Mouse (Mus musculus) midbrain, embryonic 14.5 days (tissue): ENCODE data around the gene Olfr1265. TPM values are rescaled to one million over a fixed set of nuclear protein-coding genes. Genes with fewer than 3 reads are reported as not detected.

Experiments used
- ATAC-seq: fragments of 200-750 bp; cut with Nextera tagmentation; 2 replicates; pipeline ENCODE4 v1.8.0; 2017; ENCODE audit warnings: moderate number of reproducible peaks, moderate library complexity; ENCODE audit not compliant: low FRiP score, low TSS enrichment
- DNase-seq: peaks from one replicate; pipeline ENCODE4 v3.0.0-alpha.2; 2015
- H3K27ac ChIP-seq: fragments of 300-500 bp; sonication (generic); replicated peaks from 2 replicates; pipeline ENCODE4 v1.5.1; 2014; ENCODE audit warnings: mild to moderate bottlenecking, low read depth, low read length, moderate library complexity
- H3K27me3 ChIP-seq: fragments of 300-500 bp; sonication (generic); 2 replicates; pipeline ENCODE4 v1.6.1; 2014; ENCODE audit warnings: low read length, control low read depth, mixed read lengths; ENCODE audit not compliant: control insufficient read depth, insufficient read depth
- H3K36me3 ChIP-seq: fragments of 300-500 bp; sonication (generic); 2 replicates; pipeline ENCODE4 v1.6.1; 2014; ENCODE audit warnings: low read length, control low read depth; ENCODE audit not compliant: control insufficient read depth, insufficient read depth
- H3K4me1 ChIP-seq: fragments of 300-500 bp; sonication (generic); 2 replicates; pipeline ENCODE4 v1.6.1; 2014; ENCODE audit warnings: mild to moderate bottlenecking, antibody characterized with exemption, low read length, control low read depth; ENCODE audit not compliant: control insufficient read depth, insufficient read depth
- H3K4me2 ChIP-seq: fragments of 300-500 bp; sonication (generic); 2 replicates; pipeline ENCODE4 v1.6.1; 2014; ENCODE audit warnings: mild to moderate bottlenecking, low read length, moderate library complexity
- H3K4me3 ChIP-seq: fragments of 300-500 bp; sonication (generic); replicated peaks from 2 replicates; pipeline ENCODE4 v1.5.1; 2014; ENCODE audit warnings: low read depth, low read length
- H3K9ac ChIP-seq: fragments of 300-500 bp; sonication (generic); replicated peaks from 2 replicates; pipeline ENCODE4 v1.6.1; 2014; ENCODE audit warnings: mild to moderate bottlenecking, low read length, moderate library complexity
- H3K9me3 ChIP-seq: fragments of 300-500 bp; sonication (generic); 2 replicates; pipeline ENCODE4 v1.6.1; 2016; ENCODE audit warnings: low read length, control low read depth, mixed read lengths; ENCODE audit not compliant: control insufficient read depth
- WGBS: fragments of 180-500 bp; shearing (Covaris S2); extraction: QIAGEN DNeasy Blood & Tissue Kit; methylation state at CpG from one replicate; pipeline ENCODE4 v1.1.7; 2014; 5-methylcytosine and 5-hydroxymethylcytosine counted together
- polyA plus RNA-seq: library from polyadenylated mRNA; unstranded; fragments of >200 nt; fragmentation: Nextera tagmentation; extraction: Ambion mirVana; gene quantifications from 2 replicates; pipeline ENCODE4 v1.2.1, GENCODE M21; 2014

Olfr1265 gene
- polyA plus RNA-seq = not detected in 2 replicates

DNA sequence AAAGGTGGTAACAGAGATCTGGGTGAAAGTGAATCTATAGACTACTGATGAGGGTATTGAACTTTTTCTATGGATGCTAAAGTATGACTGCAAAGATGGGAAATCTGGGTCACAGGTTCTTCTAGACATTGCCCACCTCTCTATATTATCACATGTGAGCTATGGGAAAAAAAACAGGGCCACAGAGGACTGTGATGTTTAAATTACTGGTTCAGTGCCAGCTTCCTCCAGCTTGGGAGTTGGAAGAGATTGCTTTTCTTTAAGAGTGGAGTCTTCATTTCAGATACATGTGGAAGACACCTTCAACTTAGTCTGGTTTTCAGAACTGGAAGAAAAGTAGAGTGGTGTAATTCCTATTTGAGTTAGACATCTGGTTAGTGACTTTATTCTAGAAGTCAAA is at the start of gene Olfr1265:
Olfr1265 (plus strand) TSS at position 301 of the 400 bp plus-strand sequence.
- Histone ChIP-seq H3K27me3 (no peaks in the 10 kb centered on the region), H3K27ac (no peak within 1 kb of the TSS), H3K4me1 (no peaks in the 10 kb centered on the region), H3K4me3 (no peak within 1 kb of the TSS), H3K4me2 (no peak within 1 kb of the TSS), H3K9ac (no peak within 1 kb of the TSS), H3K9me3 (no peaks in the 10 kb centered on the region), H3K36me3 (no peaks in the 10 kb centered on the region)
- ATAC-seq (no peak), DNase-seq (no peak)

DNA sequence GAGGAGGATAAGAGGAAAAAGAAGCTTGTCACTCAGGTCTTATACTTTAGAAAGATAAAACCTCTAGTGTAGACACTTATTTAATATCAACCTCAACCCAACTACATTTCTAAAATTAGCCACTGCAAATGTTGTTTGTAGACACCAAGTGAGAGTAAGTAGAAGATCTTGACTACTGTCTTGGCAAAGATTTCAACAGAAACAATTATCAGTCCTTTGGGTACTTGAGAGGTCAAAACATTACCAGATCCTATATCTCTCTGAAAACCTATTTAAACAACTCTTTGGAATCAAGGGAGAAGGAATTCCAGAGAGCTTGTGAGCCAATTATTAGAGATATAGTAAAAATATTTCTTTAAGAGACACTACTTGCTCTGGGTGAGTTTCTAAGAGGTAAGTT is 44.2 kb upstream of the Olfr1265 start, which contains the start of gene Olfr1261:
Olfr1261 (plus strand) TSS at position 301 of the 400 bp plus-strand sequence.
- Histone ChIP-seq H3K9ac (no peak within 1 kb of the TSS), H3K4me1 (no peaks in the 10 kb centered on the region), H3K36me3 (no peaks in the 10 kb centered on the region), H3K4me3 (no peak within 1 kb of the TSS), H3K9me3 (no peaks in the 10 kb centered on the region), H3K27ac (no peak within 1 kb of the TSS), H3K4me2 (no peak within 1 kb of the TSS), H3K27me3 (no peaks in the 10 kb centered on the region)
- ATAC-seq = no peak
- no peak for DNase-seq

DNA sequence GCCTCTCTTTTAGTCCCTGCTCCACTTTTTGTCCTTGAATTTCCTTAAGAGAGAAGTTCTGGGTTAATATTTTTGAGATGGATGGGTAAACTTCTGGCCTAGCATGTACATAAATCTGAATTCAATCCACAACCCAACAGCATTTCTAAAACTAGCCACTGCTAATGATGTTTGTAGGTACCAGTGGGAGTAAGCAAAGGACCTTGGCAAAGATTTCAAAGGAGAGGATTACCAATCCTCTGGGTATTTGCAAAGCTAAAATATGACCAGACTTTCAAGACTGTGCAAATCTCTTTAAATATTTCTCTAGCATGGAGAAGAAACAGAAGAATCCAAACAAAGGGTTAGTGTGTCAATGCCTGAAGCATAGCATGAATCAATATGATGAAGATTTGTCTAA is 35.3 kb upstream of the Olfr1265 start, which contains the start of gene Olfr1262:
Olfr1262 (plus strand) TSS at position 301 of the 400 bp plus-strand sequence.
- Histone ChIP-seq H3K9me3 (no peaks in the 10 kb centered on the region), H3K4me2 (no peak within 1 kb of the TSS), H3K9ac (no peak within 1 kb of the TSS), H3K36me3 (no peaks in the 10 kb centered on the region), H3K27ac (no peak within 1 kb of the TSS), H3K27me3 (no peaks in the 10 kb centered on the region), H3K4me3 (no peak within 1 kb of the TSS), H3K4me1 (no peaks in the 10 kb centered on the region)
- no peak for ATAC-seq
- no peak for DNase-seq

DNA sequence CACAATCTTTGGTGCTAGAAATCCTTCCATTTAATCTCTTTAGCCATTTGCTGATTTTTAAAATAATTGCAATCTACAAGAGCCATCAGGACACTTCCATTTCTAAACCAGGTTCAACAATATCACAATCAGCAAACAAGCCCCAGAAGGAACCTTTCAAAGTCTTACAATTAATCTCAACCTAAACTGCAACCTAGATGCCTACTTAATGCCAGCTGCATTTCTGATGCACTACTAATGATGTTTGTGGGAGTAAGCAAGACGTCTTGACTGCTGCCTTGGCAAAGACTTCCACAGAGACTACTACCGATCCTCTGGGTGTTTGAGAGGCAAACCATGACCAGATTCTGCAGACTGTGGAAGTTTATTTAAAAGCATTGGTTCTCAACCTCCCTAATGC is 23.3 kb upstream of the Olfr1265 start, which contains the start of gene Olfr1263:
Olfr1263 (plus strand) TSS at position 301 of the 400 bp plus-strand sequence.
- H3K9ac ChIP-seq = no peak within 1 kb of the TSS
- H3K36me3 ChIP-seq = no peaks in the 10 kb centered on the region
- H3K9me3 ChIP-seq = no peaks in the 10 kb centered on the region
- H3K4me3 ChIP-seq = no peak within 1 kb of the TSS
- H3K4me1 ChIP-seq = no peaks in the 10 kb centered on the region
- H3K27me3 ChIP-seq = no peaks in the 10 kb centered on the region
- ATAC-seq (no peak), DNase-seq (no peak)
- 83% methylated on average over 2 of the region's 2 CpGs for WGBS
- no peak within 1 kb of the TSS for H3K4me2 ChIP-seq
- no peak within 1 kb of the TSS for H3K27ac ChIP-seq

DNA sequence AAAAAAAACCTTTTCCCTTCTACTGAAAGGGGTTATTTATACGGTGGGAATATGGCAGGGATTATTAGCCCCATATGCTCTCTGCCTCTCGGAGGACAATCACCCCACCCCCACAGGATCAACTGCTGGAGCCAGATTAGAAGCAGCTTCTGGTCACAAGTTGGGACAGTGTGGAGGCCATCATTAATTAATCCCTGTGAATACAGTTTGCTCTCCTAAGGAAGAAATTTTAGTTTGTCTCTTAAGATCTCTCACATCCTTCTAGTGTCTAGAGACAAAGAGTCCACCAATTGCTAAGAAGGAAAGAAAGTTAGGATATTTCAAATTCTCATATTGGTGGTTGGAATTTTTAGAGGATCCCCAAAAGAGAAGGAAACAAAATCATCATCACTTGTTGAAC is 9.7 kb upstream of the Olfr1265 start, which contains the start of gene Olfr1264:
Olfr1264 (minus strand) TSS at position 101 of the 400 bp plus-strand sequence.
- ATAC-seq (no peak), DNase-seq (no peak)
- Histone ChIP-seq H3K9ac (no peak within 1 kb of the TSS), H3K9me3 (no peaks in the 10 kb centered on the region), H3K36me3 (no peaks in the 10 kb centered on the region), H3K27ac (no peak within 1 kb of the TSS), H3K4me3 (no peak within 1 kb of the TSS), H3K4me2 (no peak within 1 kb of the TSS), H3K4me1 (no peaks in the 10 kb centered on the region), H3K27me3 (no peaks in the 10 kb centered on the region)
- WGBS = 80% methylated on average over 2 of the region's 2 CpGs

DNA sequence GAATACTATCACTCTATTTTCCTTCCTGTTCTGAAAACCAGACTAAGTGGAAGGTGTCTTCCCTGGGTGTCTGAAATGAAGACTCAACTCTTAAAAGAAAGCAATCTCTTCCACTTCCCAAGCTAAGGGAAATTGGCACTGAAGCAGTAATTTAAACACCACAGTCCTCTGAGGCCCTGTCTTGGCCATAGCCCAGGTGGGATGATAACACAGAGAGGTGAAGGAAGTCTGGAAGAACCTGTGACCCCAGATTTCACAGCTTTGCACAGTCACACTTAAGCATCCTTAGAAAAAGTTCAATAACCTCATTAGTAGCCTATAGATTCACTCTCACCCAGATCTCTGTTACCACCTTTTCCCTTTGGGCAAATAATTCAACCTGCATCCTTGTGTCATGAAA is 28.4 kb downstream of the Olfr1265 start, which contains the start of gene Olfr140:
Olfr140 (minus strand) TSS at position 101 of the 400 bp plus-strand sequence.
- Histone ChIP-seq H3K4me3 (no peak within 1 kb of the TSS), H3K9me3 (no peaks in the 10 kb centered on the region; the same call in 1 of the 2 replicates), H3K27me3 (no peaks in the 10 kb centered on the region), H3K4me1 (no peaks in the 10 kb centered on the region), H3K36me3 (no peaks in the 10 kb centered on the region), H3K27ac (no peak within 1 kb of the TSS), H3K4me2 (no peak within 1 kb of the TSS), H3K9ac (no peak within 1 kb of the TSS)
- DNase-seq (no peak), ATAC-seq (no peak)

DNA sequence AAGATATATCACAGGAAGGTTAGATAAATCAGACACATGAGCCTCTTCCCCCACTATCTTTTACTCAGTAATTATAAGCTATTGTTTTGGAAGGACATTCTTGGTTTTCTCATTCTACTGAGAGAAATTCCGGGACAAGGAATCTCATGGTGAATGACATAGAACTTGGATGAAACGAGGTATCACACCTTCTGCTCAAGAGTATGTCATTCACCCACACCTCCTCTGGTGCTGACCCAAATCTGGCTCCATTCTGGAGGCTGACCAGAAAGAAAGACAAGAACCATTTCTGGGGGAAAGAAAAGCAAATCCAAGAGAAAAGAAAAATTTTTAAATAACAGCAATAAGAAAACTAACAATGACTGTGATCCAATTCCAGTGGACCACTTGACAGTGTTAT is 34.9 kb downstream of the Olfr1265 start:
- H3K36me3 ChIP-seq = no peaks in the 10 kb centered on the region
- no peak overlapping the region for H3K27ac ChIP-seq
- H3K9me3 ChIP-seq = no peaks in the 10 kb centered on the region; the same call in 1 of the 2 replicates
- H3K4me2 ChIP-seq = no peak overlapping the region
- no peaks in the 10 kb centered on the region for H3K27me3 ChIP-seq
- H3K4me1 ChIP-seq = no peaks in the 10 kb centered on the region
- H3K9ac ChIP-seq = no peak overlapping the region
- DNase-seq (no peak), ATAC-seq (no peak)
- H3K4me3 ChIP-seq = no peak overlapping the region
- 80% methylated on average over 2 of the region's 2 CpGs for WGBS

Other genes starting within 250 kb of the Olfr1265 start
- gene Olfr1254, start 241.7 kb upstream of the Olfr1265 start, polyA plus RNA-seq = not detected in 2 replicates
- gene Olfr1255, start 223.3 kb upstream of the Olfr1265 start, polyA plus RNA-seq = not detected in 2 replicates
- gene Olfr1256, start 193.8 kb upstream of the Olfr1265 start, polyA plus RNA-seq = 0.08 TPM in 1 of 2 replicates, not detected in the other
- not detected in 2 replicates for gene Olfr48, start 187.1 kb upstream of the Olfr1265 start, polyA plus RNA-seq
- gene Olfr1257, start 156.9 kb upstream of the Olfr1265 start, polyA plus RNA-seq = not detected in 2 replicates
- not detected in 2 replicates for gene Olfr1258, start 108.0 kb upstream of the Olfr1265 start, polyA plus RNA-seq
- not detected in 2 replicates for gene Olfr1259, start 86.7 kb upstream of the Olfr1265 start, polyA plus RNA-seq
- gene Olfr1260, start 61.0 kb upstream of the Olfr1265 start, polyA plus RNA-seq = not detected in 2 replicates
- not detected in 2 replicates for gene Olfr1261, start 44.1 kb upstream of the Olfr1265 start, polyA plus RNA-seq
- not detected in 2 replicates for gene Olfr1262, start 35.2 kb upstream of the Olfr1265 start, polyA plus RNA-seq
- gene Olfr1263, start 23.2 kb upstream of the Olfr1265 start, polyA plus RNA-seq = not detected in 2 replicates
- not detected in 2 replicates for gene Olfr1264, start 9.8 kb upstream of the Olfr1265 start, polyA plus RNA-seq
- not detected in 2 replicates for gene Olfr140, start 28.3 kb downstream of the Olfr1265 start, polyA plus RNA-seq
- gene Olfr1269, start 86.1 kb downstream of the Olfr1265 start, polyA plus RNA-seq = not detected in 2 replicates
- 0.09 TPM in 1 of 2 replicates, not detected in the other for gene Olfr32, start 107.0 kb downstream of the Olfr1265 start, polyA plus RNA-seq
- gene Olfr1270, start 117.8 kb downstream of the Olfr1265 start, polyA plus RNA-seq = not detected in 2 replicates
- not detected in 2 replicates for gene Olfr1506, start 189.2 kb downstream of the Olfr1265 start, polyA plus RNA-seq
- gene Olfr142, start 222.3 kb downstream of the Olfr1265 start, polyA plus RNA-seq = not detected in 2 replicates
- gene Olfr1271, start 235.7 kb downstream of the Olfr1265 start, polyA plus RNA-seq = not detected in 2 replicates